Mouse (Mus musculus): ENCODE measurements around the gene Msi2. TPM values are rescaled to one million over a fixed set of nuclear protein-coding genes. Genes with fewer than 3 reads are reported as not detected.

The Msi2 gene
- total and polyA plus RNA-seq, 3 experiments: 36.5 to 197 (median 144) TPM

DNA sequence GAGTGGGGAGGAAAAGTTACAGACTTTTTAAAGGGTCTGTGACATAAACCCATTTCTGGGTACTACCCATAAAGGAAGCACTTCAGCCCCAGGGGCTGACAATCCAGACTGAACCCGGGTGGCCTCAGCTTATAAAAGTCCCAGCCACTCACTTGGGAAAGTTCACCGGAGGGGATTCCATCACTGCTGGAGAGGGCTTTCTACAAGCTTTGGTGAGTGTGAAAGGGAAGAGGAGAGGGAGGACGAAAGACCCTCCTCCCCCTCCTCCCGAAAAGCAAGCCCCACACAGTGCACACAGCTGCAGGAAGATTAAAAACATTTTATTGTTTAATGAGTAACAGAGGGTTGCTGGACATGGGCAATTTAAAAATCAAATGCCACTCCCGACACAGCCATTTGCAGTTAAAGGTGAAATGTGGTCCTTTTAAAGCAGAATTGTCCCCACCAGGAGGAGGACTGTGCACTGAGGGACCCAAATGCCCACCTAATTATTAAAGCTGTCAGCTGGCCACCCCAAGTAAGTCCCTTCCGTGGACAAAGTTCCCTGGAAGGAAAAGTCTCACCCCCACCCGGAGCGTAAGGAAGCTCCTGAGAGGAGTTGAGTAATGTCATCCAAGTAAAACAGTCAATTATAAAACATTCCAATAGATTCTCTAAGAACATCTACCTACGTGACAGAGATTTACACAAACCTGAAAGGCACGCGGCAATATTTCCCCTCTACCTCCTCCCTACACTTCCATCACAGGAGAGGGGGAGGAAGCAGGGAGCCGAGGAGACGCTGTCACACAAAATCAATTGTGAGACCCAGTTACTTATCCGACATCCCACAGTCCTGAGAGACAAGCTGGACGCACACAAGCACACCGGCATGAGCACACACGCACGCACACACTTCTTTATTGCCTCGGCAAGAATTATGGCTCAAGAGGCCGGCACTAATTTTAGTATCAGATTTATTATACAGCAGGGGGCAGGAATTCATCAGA lies 24.1 kb downstream of the Msi2 start:
- no peaks in the 10 kb centered on the region for H3K9me3 ChIP-seq (replicated peaks)
- TF ChIP-seq GATA2 (IDR thresholded peaks at IDR 0.05; ENCODE audit: borderline replicate concordance, low read depth, low read length) (no peak), TAL1 (conservative IDR thresholded peaks at IDR 0.05; ENCODE audit: low read depth, low read length) (no peak), CTCF (IDR thresholded peaks at IDR 0.05; ENCODE audit: low read depth, low read length) (no peak), GATA1 (IDR thresholded peaks at IDR 0.05; ENCODE audit: borderline replicate concordance, low read length) (no peak), POLR2AphosphoS5 (IDR thresholded peaks at IDR 0.05; ENCODE audit: insufficient replicate concordance, low read depth, low read length) (no peak)
- H3K4me3 ChIP-seq (ENCODE audit: low read depth, low read length): no peak overlapping the region
- no peak for ATAC-seq (ENCODE audit: extremely low read depth, insufficient number of reproducible peaks, low FRiP score, poor library complexity, severe bottlenecking)
- no peaks in the 10 kb centered on the region for H3K27me3 ChIP-seq (ENCODE audit: insufficient read depth, low read length)
- H3K36me3 ChIP-seq (replicated peaks): peaks cover 91% of the 10 kb centered on the region
- no peak for DNase-seq (ENCODE audit: low spot score)
- peaks cover 15% of the 10 kb centered on the region; the same call in 1 of the 2 replicates for H3K4me1 ChIP-seq (ENCODE audit: insufficient read depth, low read depth, low read length)

- TF ChIP-seq GATA1 (IDR thresholded peaks at IDR 0.05; ENCODE audit: borderline replicate concordance, low read length) (no peak), GATA2 (IDR thresholded peaks at IDR 0.05; ENCODE audit: borderline replicate concordance, low read depth, low read length) (no peak), CTCF (IDR thresholded peaks at IDR 0.05; ENCODE audit: low read depth, low read length) (no peak), POLR2AphosphoS5 (IDR thresholded peaks at IDR 0.05; ENCODE audit: insufficient replicate concordance, low read depth, low read length) (no peak), TAL1 (conservative IDR thresholded peaks at IDR 0.05; ENCODE audit: low read depth, low read length) (no peak)
- Histone ChIP-seq H3K36me3 (replicated peaks) (peaks cover 93% of the 10 kb centered on the region), H3K27me3 (ENCODE audit: insufficient read depth, low read length) (no peaks in the 10 kb centered on the region), H3K4me3 (ENCODE audit: low read depth, low read length) (no peak overlapping the region), H3K4me1 (ENCODE audit: insufficient read depth, low read depth, low read length) (peaks cover 22% of the 10 kb centered on the region), H3K9me3 (replicated peaks) (no peaks in the 10 kb centered on the region)
- ATAC-seq (ENCODE audit: extremely low read depth, insufficient number of reproducible peaks, low FRiP score, poor library complexity, severe bottlenecking) (no peak), DNase-seq (ENCODE audit: low spot score) (no peak)
Observed at GRCm38 (mm10) chr11:88693002-88693769, 25.1 kb downstream of the Msi2 start.

DNA sequence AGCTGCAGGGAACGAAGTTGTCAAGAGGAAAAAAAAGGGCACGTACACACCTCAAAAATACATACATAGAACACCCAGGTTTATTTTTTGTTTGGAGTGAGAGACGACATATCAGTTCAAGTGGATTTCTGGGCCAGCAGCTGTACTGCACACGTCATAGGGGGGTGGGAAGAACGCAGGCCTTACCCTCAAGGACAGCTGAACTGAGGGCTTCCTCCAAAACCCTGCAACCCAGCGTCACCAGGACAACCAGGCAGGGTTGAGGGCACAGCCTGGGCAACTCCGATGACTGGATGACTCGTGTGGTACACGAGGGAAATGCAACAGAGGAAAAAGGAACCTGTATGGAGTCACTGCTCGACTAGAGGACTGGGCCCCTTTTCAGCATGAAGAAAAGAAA lies 25.9 kb downstream of the Msi2 start:
- no peak overlapping the region for H3K4me3 ChIP-seq (ENCODE audit: low read depth, low read length)

DNA sequence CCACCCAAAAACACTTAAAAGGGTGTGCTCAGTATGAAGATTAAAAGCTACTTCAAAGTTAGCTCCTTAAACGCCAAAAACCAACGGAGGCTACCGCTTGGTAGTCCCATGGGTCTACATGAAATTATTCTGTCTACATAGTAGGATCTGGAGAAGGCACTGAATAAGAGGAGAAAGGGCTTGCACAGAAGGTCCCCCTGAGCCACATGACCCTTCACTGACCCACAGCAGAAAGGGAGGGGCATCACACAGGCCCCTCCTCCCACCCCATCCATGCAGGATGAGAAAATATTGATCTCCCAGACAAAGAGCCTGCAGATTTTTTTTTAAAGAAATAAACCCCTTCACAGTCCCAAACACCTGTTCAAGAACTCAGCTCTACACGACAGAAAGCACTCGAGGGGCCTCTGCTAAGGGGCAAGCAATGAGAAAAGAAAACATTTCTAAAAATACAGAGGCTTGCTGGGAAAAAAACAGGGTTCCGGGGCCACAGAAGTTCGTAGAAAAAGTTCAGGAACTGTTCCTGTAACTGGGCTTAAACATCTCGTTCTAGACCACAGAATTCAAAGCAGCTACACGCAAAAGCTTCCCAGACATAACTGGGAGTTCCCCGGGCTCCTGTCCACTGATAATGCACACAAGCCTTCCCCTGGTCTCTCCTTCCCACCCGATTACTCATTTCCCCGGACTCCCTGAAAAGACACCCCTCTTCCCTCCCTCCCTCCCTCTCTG lies 27.6 kb downstream of the Msi2 start:
- DNase-seq (ENCODE audit: low spot score) (no peak), ATAC-seq (ENCODE audit: extremely low read depth, insufficient number of reproducible peaks, low FRiP score, poor library complexity, severe bottlenecking) (no peak)
- Histone ChIP-seq H3K4me3 (ENCODE audit: low read depth, low read length) (no peak overlapping the region), H3K27me3 (ENCODE audit: insufficient read depth, low read length) (no peaks in the 10 kb centered on the region), H3K9me3 (replicated peaks) (no peaks in the 10 kb centered on the region), H3K36me3 (replicated peaks) (peaks cover 94% of the 10 kb centered on the region), H3K4me1 (ENCODE audit: insufficient read depth, low read depth, low read length) (peaks cover 18% of the 10 kb centered on the region)
- TF ChIP-seq GATA2 (IDR thresholded peaks at IDR 0.05; ENCODE audit: borderline replicate concordance, low read depth, low read length): no peak
- no peak for TF ChIP-seq CTCF (IDR thresholded peaks at IDR 0.05; ENCODE audit: low read depth, low read length)
- TF ChIP-seq POLR2AphosphoS5 (IDR thresholded peaks at IDR 0.05; ENCODE audit: insufficient replicate concordance, low read depth, low read length): no peak
- no peak for TF ChIP-seq GATA1 (IDR thresholded peaks at IDR 0.05; ENCODE audit: borderline replicate concordance, low read length)

More for the DNA sequence above, 25.9 kb downstream of the Msi2 start:
- DNase-seq (ENCODE audit: low spot score) (no peak), ATAC-seq (ENCODE audit: extremely low read depth, insufficient number of reproducible peaks, low FRiP score, poor library complexity, severe bottlenecking) (no peak)
- no peaks in the 10 kb centered on the region for H3K9me3 ChIP-seq (replicated peaks)
- TF ChIP-seq CTCF (IDR thresholded peaks at IDR 0.05; ENCODE audit: low read depth, low read length) (no peak), GATA1 (IDR thresholded peaks at IDR 0.05; ENCODE audit: borderline replicate concordance, low read length) (no peak), GATA2 (IDR thresholded peaks at IDR 0.05; ENCODE audit: borderline replicate concordance, low read depth, low read length) (no peak), TAL1 (conservative IDR thresholded peaks at IDR 0.05; ENCODE audit: low read depth, low read length) (no peak), POLR2AphosphoS5 (IDR thresholded peaks at IDR 0.05; ENCODE audit: insufficient replicate concordance, low read depth, low read length) (no peak)
- H3K27me3 ChIP-seq (ENCODE audit: insufficient read depth, low read length): no peaks in the 10 kb centered on the region
- peaks cover 22% of the 10 kb centered on the region for H3K4me1 ChIP-seq (ENCODE audit: insufficient read depth, low read depth, low read length)
- peaks cover 94% of the 10 kb centered on the region for H3K36me3 ChIP-seq (replicated peaks)

GRCm38 (mm10) chr11:88689831-88690459 lies 28.4 kb downstream of the Msi2 start:
- Histone ChIP-seq H3K27me3 (ENCODE audit: insufficient read depth, low read length) (no peaks in the 10 kb centered on the region), H3K4me1 (ENCODE audit: insufficient read depth, low read depth, low read length) (peaks cover 17% of the 10 kb centered on the region), H3K4me3 (ENCODE audit: low read depth, low read length) (no peak overlapping the region), H3K36me3 (replicated peaks) (peaks cover 94% of the 10 kb centered on the region), H3K9me3 (replicated peaks) (no peaks in the 10 kb centered on the region)
- ATAC-seq (ENCODE audit: extremely low read depth, insufficient number of reproducible peaks, low FRiP score, poor library complexity, severe bottlenecking) (no peak), DNase-seq (ENCODE audit: low spot score) (no peak)
- TF ChIP-seq GATA1 (IDR thresholded peaks at IDR 0.05; ENCODE audit: borderline replicate concordance, low read length) (no peak), GATA2 (IDR thresholded peaks at IDR 0.05; ENCODE audit: borderline replicate concordance, low read depth, low read length) (no peak), CTCF (IDR thresholded peaks at IDR 0.05; ENCODE audit: low read depth, low read length) (no peak), POLR2AphosphoS5 (IDR thresholded peaks at IDR 0.05; ENCODE audit: insufficient replicate concordance, low read depth, low read length) (no peak), TAL1 (conservative IDR thresholded peaks at IDR 0.05; ENCODE audit: low read depth, low read length) (no peak)
